8 mouse cellular contexts compared by ENCODE assay signal in the genomic region with DNA sequence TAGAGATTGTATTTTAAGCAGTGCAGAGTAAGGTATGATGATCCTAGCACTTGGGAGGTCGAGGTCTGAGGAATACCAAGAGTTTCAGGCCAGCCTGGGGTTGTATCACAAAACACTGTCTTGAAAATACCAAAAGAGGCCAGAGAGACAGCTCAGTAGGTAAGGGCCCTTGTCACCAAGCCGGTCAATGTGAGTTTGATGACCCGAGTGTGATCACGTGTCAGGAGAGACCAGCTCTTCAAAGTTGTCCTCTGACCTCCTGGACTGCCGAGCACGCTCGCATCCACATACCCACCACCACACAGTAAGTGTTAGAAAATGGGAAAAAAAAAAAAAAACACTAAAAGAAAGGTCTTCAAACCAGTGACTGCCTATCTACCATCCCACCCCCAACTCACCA. TPM values are rescaled to one million over a fixed set of nuclear protein-coding genes. Genes with fewer than 3 reads are reported as not detected.
DNase-seq lines count a peak whose midpoint lies in the region; ATAC-seq and TF ChIP-seq lines count a peak whose summit lies in the region.

No protein-coding gene starts in this region.

- H3K36me3 ChIP-seq in forebrain, embryonic 10.5 days (replicated peaks) = no peaks in the 10 kb centered on the region
- no peaks in the 10 kb centered on the region for H3K36me3 ChIP-seq in forebrain, postnatal 0 days (ENCODE audit: insufficient read depth)
- no peaks in the 10 kb centered on the region for H3K36me3 ChIP-seq in kidney, adult 2 months (ENCODE audit: control insufficient read depth, insufficient read depth, low read length)
- H3K36me3 ChIP-seq in G1E (replicated peaks) = peaks cover 14% of the 10 kb centered on the region
- no peaks in the 10 kb centered on the region for H3K36me3 ChIP-seq in liver, adult 2 months (ENCODE audit: control insufficient read depth, insufficient read depth, low read length)
- H3K36me3 ChIP-seq in intestine, embryonic 15.5 days = no peaks in the 10 kb centered on the region

- WGBS in forebrain, embryonic 10.5 days = 88% methylated on average over 7 of the region's 7 CpGs
- 81% methylated on average over 7 of the region's 7 CpGs for WGBS in forebrain, postnatal 0 days
- 38% methylated on average over 7 of the region's 7 CpGs for whole genome bisulfite sequencing in kidney, adult 2 months
- WGBS in liver, adult 2 months = 28% methylated on average over 7 of the region's 7 CpGs
- WGBS in intestine, embryonic 15.5 days = 84% methylated on average over 7 of the region's 7 CpGs

- peaks cover 27% of the 10 kb centered on the region; the same call in 1 of the 2 replicates for H3K79me2 ChIP-seq in liver, adult 2 months (ENCODE audit: control insufficient read depth, insufficient read depth, low read length)

- H3K4me1 ChIP-seq in forebrain, embryonic 10.5 days = peaks cover 28% of the 10 kb centered on the region
- no peaks in the 10 kb centered on the region for H3K4me1 ChIP-seq in forebrain, postnatal 0 days (ENCODE audit: insufficient read depth)
- H3K4me1 ChIP-seq in kidney, adult 2 months (ENCODE audit: control insufficient read depth, insufficient read depth, low read length) = peaks cover 11% of the 10 kb centered on the region
- peaks cover 36% of the 10 kb centered on the region for H3K4me1 ChIP-seq in G1E (ENCODE audit: insufficient read depth, low read depth, low read length)
- peaks cover 35% of the 10 kb centered on the region for H3K4me1 ChIP-seq in liver, adult 2 months (ENCODE audit: control insufficient read depth, insufficient read depth, low read length)
- H3K4me1 ChIP-seq in intestine, embryonic 15.5 days (replicated peaks) = 0 out of 2 replicates have a peak, but pooled peaks cover 6% of the 10 kb centered on the region

- no peak for ATAC-seq in forebrain, postnatal 0 days
- no peak for ATAC-seq in G1E (ENCODE audit: extremely low read depth, insufficient number of reproducible peaks, low FRiP score, poor library complexity, severe bottlenecking)
- ATAC-seq in intestine, embryonic 15.5 days = no peak

- no peaks in the 10 kb centered on the region for H3K9me3 ChIP-seq in forebrain, embryonic 10.5 days
- H3K9me3 ChIP-seq in forebrain, postnatal 0 days (ENCODE audit: low read length) = no peaks in the 10 kb centered on the region
- peaks cover 14% of the 10 kb centered on the region for H3K9me3 ChIP-seq in G1E (replicated peaks)
- H3K9me3 ChIP-seq in intestine, embryonic 15.5 days = no peaks in the 10 kb centered on the region

- H3K9ac ChIP-seq in forebrain, postnatal 0 days = no peak overlapping the region
- H3K9ac ChIP-seq in liver, adult 2 months (ENCODE audit: low read depth, low read length) = peak overlapping the region; percentile 78
- no peak overlapping the region for H3K9ac ChIP-seq in intestine, embryonic 15.5 days

- peak overlapping the region; percentile 88; the same call in 1 of the 2 replicates for H3K4me3 ChIP-seq in forebrain, embryonic 10.5 days
- no peak overlapping the region for H3K4me3 ChIP-seq in forebrain, postnatal 0 days (ENCODE audit: low read depth, low read length)
- H3K4me3 ChIP-seq in kidney, adult 2 months (ENCODE audit: insufficient read depth, low read depth, low read length) = peak overlapping the region; percentile 47
- H3K4me3 ChIP-seq in G1E (ENCODE audit: low read depth, low read length) = peak overlapping the region; percentile 14; the same call in 1 of the 2 replicates
- peak overlapping the region; percentile 53 for H3K4me3 ChIP-seq in liver, adult 2 months (ENCODE audit: insufficient read depth, low read depth, low read length)
- H3K4me3 ChIP-seq in intestine, embryonic 15.5 days (replicated peaks) = no peak overlapping the region

- H3K4me2 ChIP-seq in forebrain, postnatal 0 days (ENCODE audit: low read depth) = no peak overlapping the region
- H3K4me2 ChIP-seq in intestine, embryonic 15.5 days (replicated peaks) = no peak overlapping the region

- TF ChIP-seq CTCF in forebrain, postnatal 0 days (IDR thresholded peaks at IDR 0.05; ENCODE audit: low read depth) = no peak
- no peak for TF ChIP-seq CTCF in kidney, adult 2 months (conservative IDR thresholded peaks at IDR 0.05; ENCODE audit: insufficient read depth, insufficient read length, low read depth, low read length)
- TF ChIP-seq CTCF in G1E (IDR thresholded peaks at IDR 0.05; ENCODE audit: low read depth, low read length) = no peak
- no peak for TF ChIP-seq CTCF in liver, adult 2 months (IDR thresholded peaks at IDR 0.05; ENCODE audit: low read depth, low read length)

- H3K27ac ChIP-seq in forebrain, embryonic 10.5 days = no peak overlapping the region
- no peak overlapping the region for H3K27ac ChIP-seq in forebrain, postnatal 0 days (ENCODE audit: low read depth, low read length)
- H3K27ac ChIP-seq in kidney, adult 2 months (ENCODE audit: insufficient read depth, low read depth, low read length) = peak overlapping the region; percentile 67
- peak overlapping the region; percentile 67 for H3K27ac ChIP-seq in liver, adult 2 months (replicated peaks; ENCODE audit: insufficient read depth, low read depth, low read length)
- H3K27ac ChIP-seq in intestine, embryonic 15.5 days = no peak overlapping the region

- no peak for TF ChIP-seq POLR2A in kidney, adult 2 months (IDR thresholded peaks at IDR 0.05; ENCODE audit: low read depth, low read length)
- TF ChIP-seq POLR2A in liver, adult 2 months (IDR thresholded peaks at IDR 0.05; ENCODE audit: extremely low read depth, insufficient read depth, low read length) = no peak

- DNase-seq in forebrain, embryonic 10.5 days (ENCODE audit: extremely low spot score, low spot score) = no peak
- DNase-seq in forebrain, postnatal 0 days = no peak
- peak; percentile 80 for DNase-seq in kidney, adult 2 months
- no peak for DNase-seq in kidney, postnatal 4 days
- no peak for DNase-seq in G1E (ENCODE audit: low spot score)
- peak; percentile 96 for DNase-seq in liver, adult 2 months (ENCODE audit: extremely low read depth, low read depth, low spot score)
- DNase-seq in adrenal gland, postnatal 10 days = no peak

- no peaks in the 10 kb centered on the region for H3K27me3 ChIP-seq in forebrain, embryonic 10.5 days (ENCODE audit: poor library complexity, severe bottlenecking)
- H3K27me3 ChIP-seq in forebrain, postnatal 0 days (ENCODE audit: insufficient read depth, low read length) = no peaks in the 10 kb centered on the region
- no peaks in the 10 kb centered on the region for H3K27me3 ChIP-seq in kidney, adult 2 months (replicated peaks; ENCODE audit: control insufficient read depth, insufficient read depth, low read length)
- H3K27me3 ChIP-seq in G1E (ENCODE audit: insufficient read depth, low read length) = no peaks in the 10 kb centered on the region
- H3K27me3 ChIP-seq in liver, adult 2 months (ENCODE audit: control insufficient read depth, insufficient read depth, low read length) = no peaks in the 10 kb centered on the region
- no peaks in the 10 kb centered on the region for H3K27me3 ChIP-seq in intestine, embryonic 15.5 days (replicated peaks)

RNA-seq across cellular contexts. Expression of gene Pank1, which starts 2.6 kb away (rescaled TPM):
- 7.3 TPM in 2 replicates for polyA plus RNA-seq in forebrain, embryonic 10.5 days (2016; fragmentation: Nextera tagmentation; extraction: Ambion mirVana)
- 11.8 and 14.6 TPM in 2 replicates for total RNA-seq in forebrain, postnatal 0 days (2014; rRNA removed)
- 3.6 and 5.5 TPM in 2 replicates for polyA plus RNA-seq in forebrain, postnatal 0 days (2015; fragmentation: Nextera tagmentation; extraction: Ambion mirVana)
- polyA plus RNA-seq in kidney, adult 2 months (2012; rRNA removed) = 8.7 and 14.3 TPM in 2 replicates
- 22.1 and 22.8 TPM in 2 replicates for total RNA-seq in G1E (2014; fragmentation: Nextera tagmentation)
- 15.3 and 19.9 TPM in 2 replicates for total RNA-seq in G1E (2017)
- polyA plus RNA-seq in G1E (2012) = 1.8 and 1.9 TPM in 2 replicates
- total RNA-seq in liver, adult 2 months (2014; rRNA removed) = 196 and 259 TPM in 2 replicates
- polyA plus RNA-seq in liver, adult 2 months (2012; rRNA removed) = 14.1 and 18.8 TPM in 2 replicates
- polyA plus RNA-seq in intestine, embryonic 15.5 days (2015; fragmentation: Nextera tagmentation; extraction: Ambion mirVana) = 9.0 and 9.2 TPM in 2 replicates
- 100 to 1,000 TPM in 1 of 2 experiments, 10 to 100 TPM in 1; 95.0 to 135 TPM for total RNA-seq in adrenal gland, postnatal 10 days (2021)

RNA-seq across cellular contexts. Expression of gene Kif20b, which starts 45.5 kb away (rescaled TPM):
- polyA plus RNA-seq in forebrain, embryonic 10.5 days (2016; fragmentation: Nextera tagmentation; extraction: Ambion mirVana) = 92.3 and 92.7 TPM in 2 replicates
- total RNA-seq in forebrain, postnatal 0 days (2014; rRNA removed) = 2.2 and 4.5 TPM in 2 replicates
- 3.9 and 4.7 TPM in 2 replicates for polyA plus RNA-seq in forebrain, postnatal 0 days (2015; fragmentation: Nextera tagmentation; extraction: Ambion mirVana)
- 0.07 and 0.30 TPM in 2 replicates for polyA plus RNA-seq in kidney, adult 2 months (2012; rRNA removed)
- 157 and 159 TPM in 2 replicates for total RNA-seq in G1E (2014; fragmentation: Nextera tagmentation)
- total RNA-seq in G1E (2017) = 126 and 173 TPM in 2 replicates
- polyA plus RNA-seq in G1E (2012) = 14.2 and 21.3 TPM in 2 replicates
- total RNA-seq in liver, adult 2 months (2014; rRNA removed) = 0.65 and 0.94 TPM in 2 replicates
- not detected in 2 replicates for polyA plus RNA-seq in liver, adult 2 months (2012; rRNA removed)
- polyA plus RNA-seq in intestine, embryonic 15.5 days (2015; fragmentation: Nextera tagmentation; extraction: Ambion mirVana) = 51.9 and 65.0 TPM in 2 replicates
- 10 to 100 TPM; 10.7 to 13.8 TPM for total RNA-seq in adrenal gland, postnatal 10 days (2021)

Comparison
In these comparisons a context has a peak if more than half of its experiments do, and no peak if none do; other contexts are left out.
1. DNase-seq: peak in kidney, adult 2 months (single experiment) and liver, adult 2 months (single experiment); none in forebrain, embryonic 10.5 days (single experiment), forebrain, postnatal 0 days (single experiment), kidney, postnatal 4 days (0 of 2), G1E (single experiment) and adrenal gland, postnatal 10 days (single experiment).
2. H3K4me3 ChIP-seq: peak in forebrain, embryonic 10.5 days (single experiment), kidney, adult 2 months (single experiment), G1E (single experiment) and liver, adult 2 months (single experiment); none in forebrain, postnatal 0 days (single experiment) and intestine, embryonic 15.5 days (single experiment).
3. H3K27ac ChIP-seq: peak in kidney, adult 2 months (single experiment) and liver, adult 2 months (single experiment); none in forebrain, embryonic 10.5 days (single experiment), forebrain, postnatal 0 days (single experiment) and intestine, embryonic 15.5 days (single experiment).